Mouse (Mus musculus) forebrain, embryonic 16.5 days (tissue): Measurements from ENCODE around the gene Atp6v1c2. TPM values are rescaled to one million over a fixed set of nuclear protein-coding genes. Genes with fewer than 3 reads are reported as not detected.

Experiments used
- ATAC-seq: fragments of 200-750 bp; cut with Nextera tagmentation; 2 replicates; pipeline ENCODE4 v1.8.0; 2017; ENCODE audit warnings: mild to moderate bottlenecking, moderate library complexity
- H3K27ac ChIP-seq: fragments of 300-500 bp; sonication (generic); 2 replicates; pipeline ENCODE4 v1.5.1; 2014; ENCODE audit warnings: low read length, control low read depth
- H3K27me3 ChIP-seq: fragments of 300-500 bp; sonication (generic); replicated peaks from 2 replicates; pipeline ENCODE4 v1.6.1; 2014; ENCODE audit warnings: low read length; ENCODE audit not compliant: control insufficient read depth, insufficient read depth
- H3K36me3 ChIP-seq: fragments of 300-500 bp; sonication (generic); 2 replicates; pipeline ENCODE4 v1.6.1; 2014; ENCODE audit not compliant: control insufficient read depth, insufficient read depth
- H3K4me1 ChIP-seq: fragments of 300-500 bp; sonication (generic); replicated peaks from 2 replicates; pipeline ENCODE4 v1.6.1; 2014; ENCODE audit warnings: low read length; ENCODE audit not compliant: control insufficient read depth, insufficient read depth
- H3K4me2 ChIP-seq: fragments of 300-500 bp; sonication (generic); 2 replicates; pipeline ENCODE4 v1.6.1; 2014; ENCODE audit warnings: mild to moderate bottlenecking, low read length, control low read depth
- H3K4me3 ChIP-seq: fragments of 300-500 bp; sonication (generic); replicated peaks from 2 replicates; pipeline ENCODE4 v1.5.1; 2014; ENCODE audit warnings: mild to moderate bottlenecking, low read length, control low read depth
- H3K9ac ChIP-seq: fragments of 300-500 bp; sonication (generic); replicated peaks from 2 replicates; pipeline ENCODE4 v1.6.1; 2014; ENCODE audit warnings: low read depth, low read length, control low read depth
- H3K9me3 ChIP-seq: fragments of 300-500 bp; sonication (generic); 2 replicates; pipeline ENCODE4 v1.6.1; 2016; ENCODE audit warnings: low read length; ENCODE audit not compliant: control insufficient read depth
- WGBS: fragments of 180-500 bp; shearing (Covaris S2); extraction: QIAGEN DNeasy Blood & Tissue Kit; methylation state at CpG from one replicate; pipeline ENCODE4 v1.1.7; 2014; 5-methylcytosine and 5-hydroxymethylcytosine counted together
- polyA plus RNA-seq: library from polyadenylated mRNA; unstranded; fragments of >200 nt; fragmentation: Nextera tagmentation; extraction: Ambion mirVana; gene quantifications from 2 replicates; pipeline ENCODE4 v1.2.1, GENCODE M21; 2015

The Atp6v1c2 gene
- polyA plus RNA-seq, 1 experiment from 2014 or later, result 1.3 TPM

- no peak overlapping the region for H3K9ac ChIP-seq
- no peak overlapping the region for H3K27ac ChIP-seq
- H3K4me1 ChIP-seq, result peaks cover 9% of the 10 kb centered on the region
- H3K4me2 ChIP-seq, result peak overlapping the region; percentile 35
- no peaks in the 10 kb centered on the region for H3K9me3 ChIP-seq
- WGBS, result 10% methylated on average over 9 of the region's 9 CpGs
- peak; percentile 69 for ATAC-seq
- no peaks in the 10 kb centered on the region for H3K36me3 ChIP-seq
- peak overlapping the region; percentile 18; the same call in 1 of the 2 replicates for H3K4me3 ChIP-seq
- no peaks in the 10 kb centered on the region; the same call in 1 of the 2 replicates for H3K27me3 ChIP-seq
Measured at GRCm38 (mm10) chr12:17253069-17253468, 76.1 kb downstream of the Atp6v1c2 start.

DNA sequence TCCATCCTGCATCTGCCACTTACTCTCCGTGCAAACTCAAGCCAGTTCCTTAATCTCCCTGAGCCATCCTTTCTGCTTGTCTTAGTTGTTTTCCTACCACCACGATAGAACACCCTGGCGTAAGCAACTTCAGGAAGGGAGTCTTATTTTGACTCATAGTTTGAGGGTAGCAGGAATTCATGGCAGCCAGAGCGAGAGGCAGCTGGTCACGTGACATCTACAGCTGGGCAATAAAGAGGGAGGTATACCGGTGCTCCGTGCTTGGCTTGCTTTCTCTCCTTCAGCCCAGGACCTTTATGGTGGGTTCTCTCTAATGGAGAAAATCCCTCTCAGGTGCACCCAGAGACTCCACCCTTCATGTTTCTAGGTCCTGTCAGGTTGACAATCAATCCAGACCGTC lies 78.2 kb downstream of the Atp6v1c2 start:
- Histone ChIP-seq H3K36me3 (no peaks in the 10 kb centered on the region), H3K27me3 (no peaks in the 10 kb centered on the region), H3K27ac (no peak overlapping the region), H3K4me2 (no peak overlapping the region), H3K9me3 (no peaks in the 10 kb centered on the region), H3K4me1 (peaks cover 9% of the 10 kb centered on the region), H3K4me3 (no peak overlapping the region), H3K9ac (no peak overlapping the region)
- WGBS, result 83% methylated on average over 8 of the region's 8 CpGs
- no peak for ATAC-seq

DNA sequence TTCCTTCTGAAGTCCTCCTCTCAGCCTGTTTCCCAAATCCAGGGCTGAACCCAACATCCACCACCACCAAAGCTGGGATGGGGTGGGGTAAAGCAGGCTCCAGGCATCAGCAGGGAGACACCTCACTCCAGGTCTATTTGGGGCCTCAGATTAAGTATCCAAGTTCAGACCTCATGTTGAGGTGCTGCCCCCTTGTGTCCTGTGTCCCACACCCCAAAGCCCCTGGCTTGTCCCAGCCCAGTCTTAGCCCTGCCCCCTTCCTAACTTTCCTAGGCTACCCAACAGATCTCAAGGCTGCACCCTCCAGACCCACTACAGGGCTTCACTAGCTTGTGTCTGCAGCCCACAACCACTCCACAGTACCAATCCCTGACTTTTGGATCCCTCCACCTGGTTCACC lies 87.1 kb downstream of the Atp6v1c2 start:
- Histone ChIP-seq H3K4me1 (peaks cover 10% of the 10 kb centered on the region; the same call in 1 of the 2 replicates), H3K4me2 (no peak overlapping the region), H3K4me3 (no peak overlapping the region), H3K36me3 (no peaks in the 10 kb centered on the region), H3K27me3 (no peaks in the 10 kb centered on the region), H3K9ac (no peak overlapping the region), H3K9me3 (no peaks in the 10 kb centered on the region), H3K27ac (no peak overlapping the region)
- ATAC-seq, result no peak

DNA sequence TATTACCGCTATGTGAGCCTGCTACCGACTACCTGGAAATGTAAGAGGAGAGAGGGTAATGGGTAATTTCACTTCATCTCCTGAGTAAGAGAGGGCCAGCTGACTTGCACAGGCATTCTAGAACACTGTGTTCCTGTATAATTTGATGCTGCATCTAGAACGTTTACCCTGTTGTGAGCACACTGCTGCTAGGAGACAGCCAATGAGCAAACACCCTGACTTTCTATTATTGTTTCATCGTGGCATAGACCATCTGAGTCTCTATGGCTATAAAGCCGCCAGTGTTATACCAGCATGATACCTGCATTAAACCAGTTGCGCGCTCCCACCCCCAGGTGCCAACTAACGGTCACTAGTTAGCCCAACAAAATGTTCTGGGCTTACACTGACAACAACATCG lies 87.5 kb downstream of the Atp6v1c2 start:
- 93% methylated on average over 9 of the region's 9 CpGs for WGBS
- no peak for ATAC-seq
- Histone ChIP-seq H3K4me2 (no peak overlapping the region), H3K27ac (no peak overlapping the region), H3K4me1 (peaks cover 10% of the 10 kb centered on the region; the same call in 1 of the 2 replicates), H3K36me3 (no peaks in the 10 kb centered on the region), H3K4me3 (no peak overlapping the region), H3K9me3 (no peaks in the 10 kb centered on the region), H3K27me3 (no peaks in the 10 kb centered on the region), H3K9ac (no peak overlapping the region)

- 76% methylated on average over 2 of the region's 2 CpGs for WGBS
- Histone ChIP-seq H3K4me2 (no peak overlapping the region), H3K27ac (no peak overlapping the region), H3K4me3 (no peak overlapping the region), H3K9me3 (no peaks in the 10 kb centered on the region), H3K27me3 (no peaks in the 10 kb centered on the region), H3K36me3 (no peaks in the 10 kb centered on the region), H3K4me1 (peaks cover 11% of the 10 kb centered on the region; the same call in 1 of the 2 replicates), H3K9ac (no peak overlapping the region)
- no peak for ATAC-seq
Measured at GRCm38 (mm10) chr12:17241016-17241415, 88.1 kb downstream of the Atp6v1c2 start.

- Histone ChIP-seq H3K4me2 (no peak overlapping the region), H3K4me3 (no peak overlapping the region), H3K27ac (no peak overlapping the region), H3K9ac (no peak overlapping the region), H3K36me3 (no peaks in the 10 kb centered on the region), H3K4me1 (peaks cover 14% of the 10 kb centered on the region; the same call in 1 of the 2 replicates), H3K27me3 (no peaks in the 10 kb centered on the region), H3K9me3 (no peaks in the 10 kb centered on the region)
- ATAC-seq, result no peak; the same call in none of the 2 replicates
Measured at GRCm38 (mm10) chr12:17239428-17239688, 89.8 kb downstream of the Atp6v1c2 start.

DNA sequence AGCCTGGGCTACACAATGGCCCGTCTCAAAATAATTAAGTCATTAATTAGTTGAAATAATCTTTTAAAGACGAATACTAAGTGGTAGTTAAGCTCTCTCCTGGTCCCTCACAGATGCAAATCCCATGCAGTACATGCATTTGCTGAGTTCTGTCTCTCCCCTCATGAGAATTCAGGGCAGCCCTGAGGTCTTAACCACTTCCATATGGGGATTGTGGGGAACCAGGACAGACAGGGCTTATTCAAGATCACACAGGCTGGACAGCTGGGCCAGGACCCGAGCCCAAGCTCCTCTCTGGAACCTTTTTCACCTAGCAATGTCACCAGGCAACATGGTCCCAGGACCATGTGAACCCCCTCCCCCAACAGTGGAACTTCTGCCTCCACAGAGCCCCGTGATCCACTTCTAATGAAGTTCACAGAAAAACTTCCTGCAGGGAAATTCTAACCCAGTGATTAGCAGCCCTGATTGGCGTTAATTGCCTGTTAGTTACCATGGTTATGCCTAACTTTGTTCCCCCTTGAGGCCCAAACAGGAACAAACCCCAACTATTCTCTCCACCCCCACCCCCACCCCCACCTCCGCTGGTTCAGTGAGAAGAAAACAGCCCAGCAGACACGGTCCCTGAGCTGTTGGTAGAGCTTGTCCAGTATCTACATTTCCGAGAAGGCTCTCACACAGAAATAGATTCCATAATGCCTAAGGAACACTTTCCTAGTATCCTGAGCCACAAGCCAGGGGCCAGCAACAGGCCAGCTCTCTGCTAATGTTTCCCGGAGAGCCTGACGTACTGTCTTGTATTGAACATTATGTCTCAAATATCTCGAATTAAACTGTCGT lies 90.4 kb downstream of the Atp6v1c2 start:
- 17% methylated on average over 12 of the region's 12 CpGs for WGBS
- H3K4me1 ChIP-seq, result peaks cover 14% of the 10 kb centered on the region; the same call in 1 of the 2 replicates
- H3K27ac ChIP-seq, result no peak overlapping the region
- H3K36me3 ChIP-seq, result no peaks in the 10 kb centered on the region
- H3K9ac ChIP-seq, result no peak overlapping the region
- no peak overlapping the region for H3K4me2 ChIP-seq
- no peaks in the 10 kb centered on the region for H3K27me3 ChIP-seq
- H3K9me3 ChIP-seq, result no peaks in the 10 kb centered on the region
- no peak overlapping the region for H3K4me3 ChIP-seq
- ATAC-seq, result peak; percentile 86

DNA sequence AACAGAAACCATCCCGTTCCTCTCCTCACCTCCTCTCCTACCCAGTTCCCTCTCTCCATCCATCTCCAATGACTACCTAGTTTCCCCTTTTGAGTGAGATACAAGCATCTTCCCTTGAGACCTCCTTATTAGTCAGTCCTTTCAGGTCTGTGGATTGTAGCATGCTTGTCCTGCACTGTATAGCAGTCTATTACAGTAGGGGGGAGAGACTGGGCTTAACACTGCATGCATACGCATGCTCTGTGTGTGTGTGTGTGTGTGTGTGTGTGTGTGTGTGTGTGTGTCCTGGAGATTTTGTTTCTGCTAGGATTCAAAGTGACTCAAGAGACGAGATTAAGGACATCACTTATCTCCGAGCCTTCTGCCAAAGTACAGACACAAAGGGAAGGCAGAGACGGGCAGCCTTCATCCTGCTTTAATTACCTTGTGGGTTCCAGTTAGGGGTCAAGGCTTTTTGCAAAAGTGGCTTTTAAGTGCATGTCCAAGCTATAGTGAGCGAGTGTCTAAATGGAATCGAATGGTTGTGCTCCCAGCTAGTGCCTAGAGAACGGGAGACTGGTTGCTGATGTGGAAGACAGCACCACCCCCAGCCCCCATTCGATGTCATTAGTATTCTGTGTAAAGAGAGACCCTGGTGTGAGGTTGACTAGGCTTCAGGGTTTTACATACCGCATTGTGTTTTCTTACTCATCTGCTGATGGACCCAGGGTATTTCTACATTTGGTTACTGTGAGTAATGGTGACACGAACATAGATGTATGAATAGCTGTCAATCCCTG lies 93.4 kb downstream of the Atp6v1c2 start:
- H3K4me3 ChIP-seq, result no peak overlapping the region
- H3K27me3 ChIP-seq, result no peaks in the 10 kb centered on the region
- H3K36me3 ChIP-seq, result no peaks in the 10 kb centered on the region
- H3K27ac ChIP-seq, result no peak overlapping the region
- 0 out of 2 replicates have a peak, but pooled peaks have one; percentile 31 for ATAC-seq
- H3K9ac ChIP-seq, result no peak overlapping the region
- 22% methylated on average over 11 of the region's 11 CpGs for WGBS
- H3K9me3 ChIP-seq, result no peaks in the 10 kb centered on the region
- no peak overlapping the region for H3K4me2 ChIP-seq
- H3K4me1 ChIP-seq, result peaks cover 14% of the 10 kb centered on the region; the same call in 1 of the 2 replicates
